Mouse (Mus musculus) left cerebral cortex, adult 9 months (tissue): ENCODE measurements around the gene Trpv2.
A peak's percentile ranks its signal among the peaks of the same experiment; 100 is the strongest.

Experiments used
- DNase-seq, 2 experiments: peaks; one replicate each; pipeline ENCODE4 v3.0.0; 2022; ENCODE audit warnings: low spot score in 2 of 2

Gene Trpv2

DNA sequence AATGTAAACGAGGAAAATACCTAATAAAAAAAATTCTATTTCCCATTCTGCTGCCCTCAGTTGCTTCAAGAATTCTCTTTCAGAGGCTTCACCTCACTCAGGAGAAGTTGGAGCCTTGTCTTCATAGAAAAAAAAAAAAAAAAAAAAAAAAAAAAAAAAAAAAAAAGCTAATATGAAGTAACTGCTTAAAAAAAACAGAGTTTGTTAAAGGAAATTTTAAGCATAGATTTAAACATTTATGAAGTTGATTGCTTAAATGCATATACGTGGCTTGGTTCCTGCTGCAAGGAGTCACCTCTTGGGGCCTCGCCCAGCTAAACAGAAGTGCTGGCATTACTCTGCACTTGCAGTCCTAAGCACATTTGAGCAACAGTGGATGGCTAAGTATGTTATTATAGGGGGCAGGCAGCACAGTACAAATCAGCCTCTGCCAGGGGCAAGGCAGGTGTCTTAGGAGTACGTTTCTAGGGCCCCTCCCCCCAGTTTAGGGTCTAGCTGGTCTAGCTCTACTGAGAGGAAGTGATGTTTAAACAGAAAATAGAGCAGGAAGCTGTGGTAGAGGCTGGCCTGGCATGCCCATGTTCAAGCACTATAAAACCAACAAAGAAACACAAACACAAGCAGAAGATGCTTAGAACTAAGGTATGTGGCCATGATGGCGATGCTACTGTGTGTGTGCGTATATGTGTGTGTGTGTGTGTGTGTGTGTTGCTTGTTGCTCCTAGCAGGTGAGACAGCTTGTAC lies at the start of gene Trpv2:
TSS of gene Trpv2 (plus strand) at position 528 of the 744 bp plus-strand sequence.
- DNase-seq = no peak

DNA sequence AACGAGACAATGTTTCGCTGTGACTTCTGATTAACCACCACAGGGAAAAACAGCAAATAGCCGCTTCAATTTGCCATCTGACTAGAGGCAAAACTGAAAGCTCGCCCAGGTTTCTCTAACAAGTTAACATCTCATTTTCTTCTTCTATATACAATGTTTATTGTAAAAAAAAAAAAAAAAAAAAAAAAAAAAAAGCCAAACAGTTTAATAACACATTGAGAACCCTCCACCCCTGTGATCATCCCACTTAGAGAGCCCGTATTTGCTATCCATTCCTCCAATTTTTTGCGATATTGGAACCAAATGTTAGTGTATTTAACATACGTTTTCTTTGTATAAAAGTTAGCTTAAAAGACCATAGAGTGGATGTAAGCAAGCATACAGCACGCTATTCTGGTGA lies 37.2 kb upstream of the Trpv2 start:
- no peak for DNase-seq

DNA sequence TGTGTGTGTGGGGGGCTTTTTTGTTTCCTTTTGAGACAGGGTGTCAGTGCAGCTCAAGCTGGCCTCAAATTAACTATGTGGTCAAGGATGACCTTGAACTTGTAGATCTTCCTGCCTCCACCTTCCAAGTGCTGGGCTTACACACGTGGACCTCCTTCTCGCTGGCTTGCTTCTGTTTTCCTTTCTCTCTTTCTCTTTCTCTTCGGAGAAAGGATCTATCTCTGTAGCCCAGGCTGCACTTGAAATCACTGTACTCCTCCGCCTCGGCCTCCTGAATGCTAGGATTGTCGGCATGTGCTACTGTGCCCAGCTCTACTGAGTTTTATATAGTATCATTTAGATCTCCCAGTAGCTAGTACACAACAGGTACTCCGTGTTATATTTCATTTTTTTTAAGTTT lies 36.7 kb upstream of the Trpv2 start:
- DNase-seq = no peak

DNA sequence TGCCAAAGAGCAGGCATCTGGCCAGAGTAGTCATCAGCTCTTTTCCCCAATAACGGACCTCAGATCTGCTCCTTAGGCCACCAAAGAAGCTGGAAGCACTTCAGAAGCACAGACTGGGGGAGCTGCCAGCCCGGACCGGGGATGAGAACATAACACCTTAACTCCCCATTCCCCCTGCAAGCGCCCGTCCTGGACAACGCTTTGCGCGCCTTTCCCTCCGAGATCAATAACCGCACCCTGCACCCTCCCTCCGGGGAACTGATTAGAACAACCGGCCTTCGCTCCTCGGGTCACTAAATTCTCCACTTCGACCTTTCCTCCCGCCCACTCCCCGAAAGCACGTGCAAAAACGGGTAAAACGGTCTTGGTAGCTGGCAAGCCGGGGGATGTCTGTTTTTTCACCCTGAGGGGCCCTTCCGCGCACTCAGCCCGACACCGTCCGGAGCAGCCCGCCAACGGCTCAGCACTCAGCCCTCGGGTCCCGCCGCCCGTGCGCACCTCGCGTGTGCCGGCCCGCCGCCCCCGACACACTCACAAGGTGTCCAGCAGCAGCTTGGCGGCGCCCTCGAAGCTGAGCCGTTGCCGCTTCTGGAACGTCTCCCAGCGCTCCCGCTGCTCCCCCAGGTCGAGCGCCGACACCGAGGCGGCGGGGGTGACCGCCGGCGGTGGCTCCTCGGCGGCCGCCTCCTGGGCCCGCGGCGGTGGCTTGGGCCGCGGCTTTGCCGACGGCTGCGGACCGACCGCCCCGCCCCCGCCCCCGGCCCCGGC lies 35.8 kb upstream of the Trpv2 start:
- DNase-seq = peak in 1 of 2 experiments; percentile 47

DNA sequence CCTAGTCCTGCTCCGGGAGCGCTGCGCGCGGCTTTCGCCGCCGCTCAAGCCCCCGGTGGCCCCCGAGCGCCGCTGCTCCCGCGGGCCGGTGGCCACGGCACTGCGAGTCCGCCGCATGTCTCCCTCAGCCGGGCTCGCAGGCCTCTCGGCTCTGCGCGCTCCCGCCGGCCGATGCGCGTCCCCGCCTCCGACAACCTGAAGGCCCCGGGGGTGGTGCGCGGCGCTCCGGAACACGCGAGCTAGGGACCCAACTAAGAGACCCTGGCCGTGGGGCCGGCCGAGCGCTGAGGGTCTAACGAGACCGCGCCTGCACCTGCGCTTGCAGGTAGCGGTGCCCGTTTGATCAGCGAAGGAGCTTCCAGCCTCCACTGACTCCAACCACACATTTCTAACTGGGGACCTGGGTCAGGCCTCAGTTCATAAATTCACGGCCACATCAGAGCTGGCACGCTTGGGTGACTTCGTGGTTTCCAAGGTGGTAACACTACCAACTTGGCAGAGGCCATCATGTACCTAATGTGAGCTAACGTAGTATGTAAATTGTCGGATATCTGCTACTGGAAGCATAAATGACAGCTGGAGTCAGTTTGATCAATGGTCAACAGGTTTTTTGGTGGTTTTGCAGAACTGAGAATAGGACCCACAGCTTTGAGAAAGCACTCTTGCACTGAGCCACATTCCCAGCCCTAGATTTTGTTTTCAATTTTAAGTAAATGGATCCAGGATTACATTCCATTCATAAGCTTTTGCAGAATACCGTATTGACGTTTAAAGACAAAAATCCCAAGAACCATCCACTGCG lies 35.0 kb upstream of the Trpv2 start, which contains the start of gene Cenpv:
TSS of gene Cenpv (minus strand) at position 173 of the 802 bp plus-strand sequence.
- DNase-seq = peak in 1 of 2 experiments; percentile 74

GRCm38 (mm10) chr11:62540167-62540566 lies 34.1 kb upstream of the Trpv2 start:
- no peak for DNase-seq

DNA sequence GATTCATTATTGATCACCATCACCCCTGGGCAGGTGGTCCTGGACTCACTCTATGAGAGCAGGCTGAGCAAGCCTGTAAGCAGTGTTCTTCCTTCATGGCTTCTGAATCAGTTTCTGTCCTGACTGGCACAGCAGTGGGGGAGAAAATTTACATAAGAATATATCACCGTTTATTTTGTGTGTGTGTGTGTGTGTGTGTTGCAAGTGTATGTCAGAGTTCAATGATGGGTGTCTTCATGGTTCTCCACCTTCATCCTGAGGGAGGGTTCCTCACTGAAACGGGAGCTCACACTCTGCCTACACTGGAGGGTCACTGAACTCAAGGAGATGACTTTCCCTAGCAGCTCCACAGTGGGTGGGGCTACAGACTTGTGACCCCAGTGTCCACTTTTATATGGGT lies 33.3 kb upstream of the Trpv2 start:
- DNase-seq = no peak

- no peak for DNase-seq
These were observed 32.7 kb upstream of the Trpv2 start for GRCm38 (mm10) chr11:62541581-62541980.

GRCm38 (mm10) chr11:62543991-62544390 lies 30.3 kb upstream of the Trpv2 start:
- DNase-seq = no peak

GRCm38 (mm10) chr11:62549782-62550181 lies 24.5 kb upstream of the Trpv2 start:
- DNase-seq = peak in 1 of 2 experiments; percentile 58

- DNase-seq = peak; percentile 38 to 64
These were observed 24.0 kb upstream of the Trpv2 start for GRCm38 (mm10) chr11:62550227-62550685.

- peak; percentile 98 to 99 for DNase-seq
These were observed 23.5 kb upstream of the Trpv2 start, which contains the start of gene Ubb for GRCm38 (mm10) chr11:62550727-62551225. Gene Ubb, plus strand, starts transcription at chr11:62551171.

DNA sequence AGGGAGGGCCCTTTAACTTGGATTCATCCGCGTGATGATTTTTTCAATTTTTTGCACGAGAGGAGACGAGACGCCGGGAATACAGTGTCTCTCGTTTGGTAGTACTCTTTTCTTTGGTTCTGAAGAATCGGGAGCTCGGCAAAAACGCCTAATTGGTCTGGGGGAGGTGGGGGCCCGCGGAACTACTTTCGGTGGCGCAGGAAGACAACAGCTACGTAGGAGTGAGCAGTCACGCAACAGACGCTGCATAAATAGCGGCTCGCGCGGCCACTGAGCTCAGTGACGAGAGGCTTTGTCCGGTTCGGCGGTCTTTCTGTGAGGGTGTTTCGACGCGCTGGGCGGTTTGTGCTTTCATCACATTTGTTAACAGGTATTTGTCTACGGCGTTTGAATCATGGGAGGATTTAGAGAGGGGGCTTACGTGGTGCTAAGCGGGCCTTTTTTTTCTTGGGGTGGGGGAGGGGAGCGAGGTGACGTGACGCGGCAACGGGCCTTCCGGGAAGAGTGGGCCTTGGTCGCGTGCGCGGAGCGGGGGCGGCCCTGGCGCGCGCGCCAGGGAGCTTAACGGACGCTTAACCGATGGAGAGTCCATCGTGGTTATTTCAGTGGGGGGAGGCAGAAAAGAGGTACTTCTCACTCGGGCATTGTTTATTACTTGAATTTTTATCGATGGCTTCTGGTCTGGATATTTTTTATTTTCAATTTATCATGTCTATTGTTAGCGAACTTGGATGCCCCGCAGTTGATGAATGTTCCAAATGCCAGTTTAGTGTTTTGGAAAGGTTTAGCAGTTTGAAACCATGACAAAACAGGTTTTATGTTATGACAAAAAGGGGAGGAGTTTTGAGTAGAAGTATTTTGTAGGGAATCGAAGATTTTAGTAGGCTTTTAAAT lies 22.8 kb upstream of the Trpv2 start:
- DNase-seq = peak in 1 of 2 experiments; percentile 87

GRCm38 (mm10) chr11:62553186-62553585 lies 21.1 kb upstream of the Trpv2 start:
- DNase-seq = no peak

GRCm38 (mm10) chr11:62553633-62554032 lies 20.7 kb upstream of the Trpv2 start:
- DNase-seq = no peak

DNA sequence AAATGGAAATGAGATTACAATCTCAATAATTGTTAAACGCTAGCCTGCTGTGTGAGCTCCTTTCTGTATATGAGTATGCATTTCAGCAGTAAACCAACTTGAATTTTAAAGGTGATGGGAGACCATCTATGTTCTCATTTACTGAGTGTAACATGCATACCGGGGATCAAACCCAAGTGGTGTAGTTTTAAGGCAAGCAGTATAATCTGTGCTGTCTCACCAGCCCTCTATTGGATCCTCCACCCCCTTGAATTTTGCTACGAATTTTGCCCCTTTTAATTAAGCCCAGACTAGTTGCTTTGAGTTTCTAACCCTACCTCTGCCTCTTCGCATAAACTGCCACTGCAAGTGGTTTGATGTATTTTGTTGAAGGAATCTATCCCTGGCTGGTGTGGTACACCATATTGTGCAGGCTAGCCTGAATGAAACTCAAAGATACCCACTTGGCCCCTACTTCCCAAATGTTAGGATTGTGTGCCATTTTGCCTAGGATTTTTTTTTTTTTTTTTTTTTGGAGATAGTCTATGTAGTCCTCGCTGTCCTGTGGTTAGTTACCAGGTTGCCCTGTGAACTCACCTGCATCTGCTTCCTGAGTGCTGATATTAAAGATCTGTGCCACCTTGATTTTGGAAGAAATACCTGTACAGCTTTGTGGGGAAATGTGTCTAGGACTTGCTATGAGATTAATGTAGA lies 20.0 kb upstream of the Trpv2 start:
- DNase-seq = no peak

- no peak for DNase-seq
These were observed 19.3 kb upstream of the Trpv2 start for GRCm38 (mm10) chr11:62554934-62555517.

DNA sequence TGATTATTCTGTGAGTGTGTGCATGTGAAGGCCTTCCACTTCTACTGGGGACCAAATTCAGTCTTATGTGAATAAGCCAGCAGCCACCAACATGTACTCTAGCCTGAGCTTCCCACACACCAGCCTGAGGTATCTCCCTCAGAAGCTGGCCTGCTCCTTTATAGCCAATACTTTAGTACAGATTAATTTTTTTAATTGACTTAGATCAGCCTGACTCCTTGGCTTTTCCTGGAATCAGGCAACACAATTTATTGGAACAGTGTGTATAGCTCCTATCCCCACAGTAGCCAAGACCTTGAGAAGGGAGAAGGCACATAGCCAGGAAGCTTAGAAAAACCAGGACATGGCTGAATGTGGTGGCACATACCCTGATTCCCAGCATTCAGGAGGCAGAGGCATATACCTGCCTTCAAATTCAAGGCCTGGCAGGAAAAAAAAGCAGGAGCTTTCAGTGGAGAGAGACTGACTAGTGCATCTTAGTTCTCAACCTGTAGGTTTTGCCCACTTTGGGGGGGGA lies 18.3 kb upstream of the Trpv2 start:
- no peak for DNase-seq

- DNase-seq = no peak
These were observed 17.1 kb upstream of the Trpv2 start for GRCm38 (mm10) chr11:62557205-62557604.
